Mouse (Mus musculus): ENCODE measurements around the gene Lrfn4.

Lrfn4 gene

DNA sequence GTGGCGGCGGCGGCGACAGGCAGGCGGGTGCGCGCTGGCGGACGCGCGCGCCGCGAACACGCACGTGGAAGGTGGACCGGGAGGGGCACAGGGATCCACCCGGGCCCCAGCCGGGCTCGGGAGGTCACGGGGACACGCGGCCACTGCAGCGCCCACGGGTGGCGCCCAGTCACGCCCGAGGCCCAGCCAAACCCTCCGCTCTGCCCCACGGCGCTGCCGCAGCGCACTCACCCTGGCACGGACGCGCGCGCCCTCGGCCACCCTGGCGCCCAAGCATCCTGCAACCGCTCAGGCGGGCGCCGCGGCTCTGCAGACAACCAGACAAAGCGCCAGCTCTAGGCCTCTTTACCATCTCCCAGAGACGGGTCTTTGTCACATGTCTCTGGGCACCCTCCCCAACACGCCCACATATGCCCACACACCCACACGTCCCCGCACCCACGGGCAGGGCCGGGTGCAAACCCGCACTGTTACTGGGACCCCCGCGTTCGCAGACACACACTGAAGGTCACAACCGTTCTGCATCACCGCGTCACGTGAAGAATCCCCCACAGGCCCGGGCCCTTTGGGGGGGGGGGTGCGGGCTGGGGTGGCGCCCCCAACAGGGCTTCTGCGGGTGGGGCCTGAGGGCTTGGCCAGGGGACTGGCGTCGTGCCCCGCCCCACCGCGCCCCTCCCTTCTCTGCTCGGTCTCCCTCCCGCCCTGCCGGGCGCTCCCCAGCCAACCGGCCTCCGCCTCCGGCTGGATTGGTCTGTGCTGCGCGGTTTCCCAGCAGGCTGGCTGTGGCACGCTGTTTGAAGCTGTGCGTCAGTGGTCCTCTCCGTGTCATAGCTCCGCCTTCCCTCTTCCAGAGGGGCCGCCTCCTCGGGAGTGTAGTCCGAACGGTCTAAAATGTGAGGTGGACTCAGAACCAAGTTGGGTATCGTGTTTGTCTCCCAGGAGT is at the start of gene Lrfn4:
Gene Lrfn4, minus strand, starts transcription at position 517 of the 943 bp plus-strand sequence.
- no peak for TF ChIP-seq GATA4 (IDR thresholded peaks at IDR 0.05; ENCODE audit: insufficient replicate concordance, low read length)

DNA sequence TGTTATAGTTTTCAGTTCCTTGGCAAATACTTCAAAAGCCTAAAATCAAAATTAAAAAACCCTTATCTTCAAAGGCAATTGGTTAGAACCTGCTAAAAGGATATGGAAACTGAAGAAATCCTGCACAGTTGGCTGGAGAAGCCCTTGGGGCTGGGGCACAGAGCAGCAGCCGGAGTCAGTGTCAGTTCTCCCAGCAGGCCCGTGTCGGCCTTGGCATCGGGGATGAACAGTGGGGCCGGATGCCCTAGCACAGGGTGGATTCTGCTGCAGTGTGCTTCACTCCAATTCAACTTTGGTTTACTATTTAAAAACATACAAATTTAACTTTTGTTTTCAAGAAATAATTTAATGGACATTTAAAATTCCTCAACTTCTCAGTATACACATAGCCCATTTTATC is 42.7 kb upstream of the Lrfn4 start:
- no peak for TF ChIP-seq GATA4 (IDR thresholded peaks at IDR 0.05; ENCODE audit: insufficient replicate concordance, low read length)

DNA sequence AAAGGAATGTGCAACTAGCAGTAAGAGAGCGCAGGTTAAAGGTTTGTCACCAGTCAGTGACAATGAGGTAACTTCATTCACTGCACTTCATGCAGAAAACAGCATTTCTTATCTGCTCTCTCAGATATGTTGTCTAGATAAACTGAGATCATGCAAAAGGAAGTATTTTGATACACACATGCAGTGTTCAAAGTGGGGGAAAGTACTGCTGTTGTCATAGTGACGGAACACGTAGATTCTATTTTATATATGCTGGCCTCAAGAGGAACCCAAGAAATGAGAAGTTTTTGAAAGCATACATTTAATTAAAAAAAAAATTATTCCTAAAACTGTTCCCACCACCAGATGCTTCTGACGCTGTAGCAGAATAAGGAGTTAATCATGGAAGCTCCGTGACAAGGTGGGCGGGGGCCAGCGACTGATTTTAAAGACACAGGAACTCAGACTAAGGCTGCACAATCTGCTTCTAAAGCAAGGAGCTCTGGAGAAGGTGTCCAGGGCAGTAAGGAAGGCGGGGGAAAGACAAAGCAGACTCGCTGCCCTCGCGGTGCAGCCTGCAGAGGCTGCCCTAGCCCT is 31.5 kb upstream of the Lrfn4 start:
- no peak for TF ChIP-seq GATA4 (IDR thresholded peaks at IDR 0.05; ENCODE audit: insufficient replicate concordance, low read length)

DNA sequence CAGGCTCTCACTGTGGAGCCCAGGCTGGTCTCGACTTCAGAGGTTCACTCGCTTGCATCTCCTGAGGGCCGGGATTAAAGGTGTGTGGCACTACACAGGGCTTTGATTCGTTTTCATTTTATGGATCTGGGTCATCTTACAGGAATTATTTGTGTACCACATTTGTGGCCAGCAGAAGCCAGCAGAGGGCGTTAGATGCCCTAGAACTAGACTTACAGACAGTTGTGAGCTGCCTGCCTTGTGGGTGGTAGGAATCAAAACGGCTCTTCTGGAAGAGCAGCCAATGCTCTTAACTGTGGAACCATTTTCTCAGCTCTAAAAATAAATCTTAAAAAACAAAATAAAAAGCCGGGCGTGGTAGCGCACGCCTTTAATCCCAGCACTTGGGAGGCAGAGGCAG is 28.8 kb upstream of the Lrfn4 start:
- TF ChIP-seq GATA4 (IDR thresholded peaks at IDR 0.05; ENCODE audit: insufficient replicate concordance, low read length) = no peak

DNA sequence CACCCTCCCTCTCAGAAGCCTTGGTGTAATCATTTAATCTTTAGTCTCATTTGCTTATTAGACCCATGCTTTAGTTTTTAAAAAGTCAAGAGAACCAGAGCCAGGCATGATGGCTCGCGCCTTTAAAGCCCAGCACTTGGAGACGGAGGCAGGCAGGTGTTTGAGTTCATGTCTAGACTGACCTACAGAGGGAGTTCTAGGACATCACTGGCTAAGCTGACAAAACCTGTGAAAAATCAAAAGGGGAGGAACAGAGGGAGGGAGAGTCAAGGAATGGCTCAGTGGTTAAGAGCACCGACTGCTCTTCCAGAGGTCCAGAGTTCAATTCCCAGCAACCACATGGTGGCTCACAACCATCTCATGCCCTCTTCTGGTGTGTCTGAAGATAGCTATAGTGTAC is 20.5 kb upstream of the Lrfn4 start:
- no peak for TF ChIP-seq GATA4 (IDR thresholded peaks at IDR 0.05; ENCODE audit: insufficient replicate concordance, low read length)

DNA sequence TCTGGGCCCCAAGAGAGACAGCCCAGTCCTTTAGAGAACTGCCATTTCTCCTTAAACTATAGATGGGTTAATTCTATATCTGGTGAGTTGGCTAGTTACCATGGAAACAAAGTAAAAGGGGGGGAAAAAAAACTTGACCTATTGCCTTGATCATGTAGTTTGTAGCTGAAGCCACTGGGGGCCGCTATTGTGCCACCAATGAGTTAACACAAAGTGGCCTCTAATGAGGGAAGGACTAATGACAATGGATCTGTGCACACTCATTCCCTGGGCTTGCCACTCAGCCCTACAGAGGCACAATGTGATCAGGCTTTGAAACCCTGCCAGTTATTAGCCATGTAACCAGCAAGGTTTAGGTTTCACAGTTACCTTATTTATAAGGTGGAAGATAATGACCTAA is 13.4 kb upstream of the Lrfn4 start:
- no peak for TF ChIP-seq GATA4 (IDR thresholded peaks at IDR 0.05; ENCODE audit: insufficient replicate concordance, low read length)

DNA sequence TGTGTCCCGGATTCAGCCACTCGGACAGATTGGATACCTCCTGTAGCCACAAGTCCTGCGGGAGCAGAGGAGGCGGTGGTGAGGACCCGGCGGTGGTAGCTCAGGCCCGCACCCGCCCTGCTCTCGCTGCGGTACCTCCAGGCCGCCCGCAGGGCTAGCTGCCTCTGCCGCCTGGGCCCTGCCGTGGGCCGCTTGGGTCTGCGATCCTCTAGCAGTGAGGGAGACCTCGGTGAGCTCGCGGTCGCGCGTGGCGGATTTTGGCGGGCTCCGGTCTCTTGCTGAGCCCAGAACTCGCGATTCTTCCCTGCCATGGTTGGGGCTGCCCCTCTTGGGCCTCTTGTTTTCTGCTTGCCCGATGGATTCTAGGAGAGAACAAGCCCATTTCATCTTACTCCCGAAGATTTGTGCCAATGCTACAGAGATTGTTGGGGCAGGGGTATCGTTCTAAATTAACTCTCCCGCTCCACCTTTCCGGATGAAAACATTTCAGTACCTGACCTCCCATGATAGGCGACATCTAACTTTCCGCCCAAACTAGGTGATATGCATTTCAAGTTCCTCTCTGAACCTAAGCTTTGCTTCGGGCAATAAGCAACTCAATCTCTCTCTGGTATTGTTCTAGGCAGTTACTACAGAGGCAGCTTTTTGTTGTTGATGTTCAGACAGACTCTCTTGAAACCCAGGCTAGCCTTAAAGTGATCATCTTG is 10.5 kb upstream of the Lrfn4 start:
- no peak for TF ChIP-seq GATA4 (IDR thresholded peaks at IDR 0.05; ENCODE audit: insufficient replicate concordance, low read length)

DNA sequence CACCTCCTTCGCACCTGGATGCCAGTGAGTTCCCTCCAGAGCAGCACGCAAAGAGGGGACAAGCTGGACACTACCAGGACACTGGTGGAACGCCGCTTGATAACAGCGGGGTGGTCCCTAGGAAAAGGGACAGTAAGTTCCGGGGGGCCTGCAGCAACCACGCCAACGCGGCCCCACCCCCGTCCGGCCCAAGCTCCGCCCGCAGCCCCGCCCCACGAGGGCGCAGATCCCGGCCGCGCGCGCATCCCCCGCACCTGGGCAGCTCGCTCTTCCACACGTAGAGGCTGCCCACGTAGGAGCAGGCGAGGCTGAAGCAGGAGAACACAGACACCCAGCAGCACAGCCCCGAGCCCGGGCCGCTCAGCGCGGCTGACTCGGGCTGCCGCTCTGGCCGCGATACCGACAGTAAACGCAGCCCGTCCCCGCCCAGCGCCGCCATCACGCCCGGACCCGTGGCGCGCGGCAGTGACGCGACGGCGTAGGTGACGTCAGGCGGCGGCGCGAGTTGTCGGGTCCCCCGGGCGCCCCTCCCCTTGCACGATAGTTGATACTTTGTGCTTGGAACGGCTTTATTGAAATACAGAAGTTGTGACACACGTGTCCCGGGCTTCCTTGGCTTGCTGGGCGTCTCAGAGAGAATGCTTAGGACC is 9.8 kb upstream of the Lrfn4 start, which contains the start of gene Rce1:
Gene Rce1, minus strand, starts transcription at position 463 of the 650 bp plus-strand sequence.
- TF ChIP-seq GATA4 (IDR thresholded peaks at IDR 0.05; ENCODE audit: insufficient replicate concordance, low read length) = peak; percentile 21; the same call in 1 of the 2 replicates

DNA sequence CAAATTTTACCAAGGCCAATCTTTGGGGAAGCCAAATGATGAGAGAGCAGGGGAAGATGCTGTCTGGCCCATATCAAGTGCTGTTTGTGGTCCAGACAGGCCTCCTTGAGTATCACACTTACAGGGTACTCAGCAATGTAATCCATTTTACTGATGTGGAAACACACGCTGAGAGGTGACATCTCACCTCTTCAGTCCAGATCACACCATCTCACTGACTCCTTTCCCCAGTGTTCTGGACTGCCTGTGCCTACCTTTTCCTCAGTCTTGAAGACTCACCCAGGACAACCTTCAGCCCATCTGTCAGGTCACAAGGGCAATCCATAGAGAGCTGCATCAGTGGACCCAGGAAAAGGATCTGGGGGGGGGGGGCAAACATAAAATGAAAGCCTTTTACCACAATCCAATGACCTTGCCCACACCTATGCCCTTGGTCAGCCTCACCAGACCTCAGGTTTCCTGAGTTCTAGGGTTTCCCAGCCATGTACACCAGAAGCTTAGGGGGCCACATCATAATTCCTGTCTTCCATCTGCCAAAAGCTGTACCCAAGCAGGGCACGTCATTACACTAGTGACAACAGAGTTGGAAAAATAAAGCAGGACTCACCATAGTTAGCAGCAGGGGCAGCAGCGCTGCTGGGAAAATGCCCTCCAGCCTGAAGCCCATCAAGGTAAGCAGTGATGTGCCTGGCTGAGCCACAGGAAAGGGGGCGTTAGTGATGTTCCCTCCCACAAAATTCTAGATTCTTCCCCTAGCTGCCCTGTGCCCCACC is 9.1 kb upstream of the Lrfn4 start:
- TF ChIP-seq GATA4 (IDR thresholded peaks at IDR 0.05; ENCODE audit: insufficient replicate concordance, low read length) = no peak

DNA sequence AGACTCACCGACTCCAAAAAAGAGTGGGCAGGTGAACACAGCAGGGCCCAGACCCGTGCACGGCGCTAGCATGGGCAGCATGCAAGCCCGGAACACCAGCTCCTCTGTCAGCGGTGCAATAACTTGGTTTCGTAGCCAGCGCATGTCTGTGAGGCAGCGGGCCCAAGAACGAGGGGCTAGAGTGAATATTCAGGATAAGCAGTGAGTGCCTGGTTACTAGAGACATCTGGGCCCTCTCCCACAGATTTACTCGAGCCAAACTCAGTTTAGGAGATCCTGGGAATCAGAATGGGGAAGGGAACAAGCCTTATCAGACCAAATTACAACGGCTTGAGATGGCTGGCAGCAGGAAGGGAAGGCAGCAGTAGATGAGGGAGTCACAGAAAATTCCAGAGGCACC is 8.5 kb upstream of the Lrfn4 start:
- TF ChIP-seq GATA4 (IDR thresholded peaks at IDR 0.05; ENCODE audit: insufficient replicate concordance, low read length) = no peak

DNA sequence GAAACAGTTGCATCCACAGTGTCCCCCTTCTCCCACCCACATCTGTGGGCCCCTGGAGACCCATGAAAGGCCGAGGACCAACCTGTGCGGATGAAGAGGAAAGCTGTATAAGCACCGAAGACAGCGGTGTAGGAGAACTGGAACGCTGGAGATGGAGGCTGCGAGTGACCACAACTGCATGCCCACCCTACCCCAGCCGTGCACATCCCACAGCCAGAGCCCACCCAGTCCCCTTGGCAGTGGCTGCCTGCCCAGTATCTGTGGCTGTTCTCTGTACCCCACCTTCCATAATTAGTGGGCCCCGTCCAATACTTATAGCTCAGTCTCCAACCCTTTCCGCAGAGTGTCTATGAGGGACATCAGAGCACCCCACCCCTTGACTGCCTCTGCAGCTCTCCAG is 8.0 kb upstream of the Lrfn4 start:
- no peak for TF ChIP-seq GATA4 (IDR thresholded peaks at IDR 0.05; ENCODE audit: insufficient replicate concordance, low read length)

DNA sequence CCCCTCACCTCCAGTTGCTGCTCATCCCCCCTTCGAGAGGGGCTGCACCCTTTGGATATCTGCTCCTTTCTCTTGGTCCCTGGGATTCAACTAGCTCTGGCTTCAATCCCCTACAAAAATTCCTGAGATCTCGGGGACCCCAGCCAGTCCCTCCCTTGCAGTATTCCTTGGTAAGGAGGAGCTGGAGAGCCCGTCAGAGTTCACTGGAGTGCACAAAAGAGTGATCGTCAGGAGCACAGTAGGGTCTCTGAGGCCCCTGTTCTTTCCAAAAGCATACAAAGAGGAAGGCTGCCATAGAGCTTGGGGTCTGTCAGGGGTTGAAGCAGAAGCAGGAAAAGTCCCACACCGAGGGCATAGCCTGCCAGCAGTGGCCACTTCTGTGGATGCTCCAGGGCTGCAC is 7.3 kb upstream of the Lrfn4 start:
- TF ChIP-seq GATA4 (IDR thresholded peaks at IDR 0.05; ENCODE audit: insufficient replicate concordance, low read length) = no peak

DNA sequence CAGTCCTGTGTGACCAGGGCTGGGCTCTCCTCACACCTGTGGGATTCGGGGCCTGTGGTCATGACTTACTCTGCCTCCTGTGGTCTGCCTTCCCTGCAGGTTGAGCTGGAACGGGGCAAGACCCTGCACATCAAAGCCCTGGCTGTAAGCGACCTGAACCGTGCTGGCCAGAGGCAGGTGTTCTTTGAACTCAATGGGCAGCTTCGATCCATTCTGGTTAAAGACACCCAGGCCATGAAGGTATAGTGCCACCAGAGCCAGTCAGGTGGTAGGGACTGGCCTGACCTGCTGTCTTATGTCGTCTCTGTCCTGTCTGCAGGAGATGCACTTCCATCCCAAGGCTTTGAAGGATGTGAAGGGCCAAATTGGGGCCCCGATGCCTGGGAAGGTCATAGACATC is 5.3 kb upstream of the Lrfn4 start:
- TF ChIP-seq GATA4 (IDR thresholded peaks at IDR 0.05; ENCODE audit: insufficient replicate concordance, low read length) = no peak

DNA sequence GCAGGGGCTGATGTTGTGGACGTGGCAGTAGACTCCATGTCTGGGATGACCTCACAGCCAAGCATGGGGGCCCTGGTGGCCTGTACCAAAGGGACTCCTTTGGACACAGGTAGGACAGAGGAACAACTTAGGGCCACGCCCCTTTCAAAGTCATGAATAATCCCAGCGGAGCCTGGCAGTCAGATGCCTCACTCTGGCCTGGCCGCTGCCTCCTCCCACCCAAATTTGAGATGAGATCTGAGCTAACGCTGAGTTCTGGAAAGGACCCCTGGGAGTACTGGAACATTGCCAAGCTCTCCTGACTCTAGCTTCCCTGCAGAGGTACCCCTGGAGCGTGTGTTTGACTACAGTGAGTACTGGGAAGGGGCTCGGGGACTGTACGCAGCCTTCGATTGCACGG is 4.0 kb upstream of the Lrfn4 start:
- TF ChIP-seq GATA4 (IDR thresholded peaks at IDR 0.05; ENCODE audit: insufficient replicate concordance, low read length) = no peak

DNA sequence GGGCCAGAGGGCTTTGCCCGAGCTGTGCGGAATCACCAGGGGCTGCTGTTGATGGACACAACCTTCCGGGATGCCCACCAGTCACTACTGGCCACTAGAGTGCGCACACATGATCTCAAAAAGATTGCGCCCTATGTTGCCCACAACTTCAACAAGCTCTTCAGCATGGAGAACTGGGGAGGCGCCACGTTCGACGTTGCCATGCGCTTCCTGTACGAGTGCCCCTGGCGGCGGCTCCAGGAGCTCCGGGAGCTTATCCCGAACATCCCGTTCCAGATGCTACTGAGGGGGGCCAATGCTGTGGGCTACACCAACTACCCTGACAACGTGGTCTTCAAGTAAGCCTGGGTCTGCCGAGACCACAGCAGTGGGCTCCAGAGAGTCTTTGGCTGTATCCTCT is 2.7 kb upstream of the Lrfn4 start:
- no peak for TF ChIP-seq GATA4 (IDR thresholded peaks at IDR 0.05; ENCODE audit: insufficient replicate concordance, low read length)

Measured in liver, adult (tissue).